27 mouse cellular contexts compared by ENCODE assay signal in the genomic region with DNA sequence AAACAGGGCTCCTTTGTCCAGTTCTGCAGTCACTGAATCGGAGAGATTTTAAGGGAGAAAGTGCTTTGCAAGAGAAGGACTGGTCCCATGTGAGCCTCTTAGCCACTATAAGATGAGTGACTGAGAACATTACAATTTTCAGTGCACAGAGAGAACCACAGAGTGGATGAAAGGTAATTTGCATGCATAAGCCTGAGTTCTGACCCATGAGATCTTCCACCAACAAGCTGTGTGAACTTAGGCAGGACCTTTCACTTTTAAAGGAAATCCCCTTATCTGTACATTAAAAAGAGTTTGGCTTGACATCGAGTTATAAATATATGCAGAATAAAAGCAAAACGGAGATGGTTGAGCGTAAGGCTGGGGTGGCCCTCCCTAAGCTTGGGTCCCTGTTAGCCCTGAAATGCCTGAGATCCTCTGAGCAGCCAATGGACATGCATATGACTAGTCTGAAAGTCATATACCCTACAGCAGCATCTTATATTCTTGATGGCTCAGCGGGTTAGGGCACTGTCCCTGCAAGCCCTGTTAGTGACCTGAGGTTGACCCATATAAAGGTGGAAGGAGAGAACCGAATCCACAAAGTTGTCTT.
DNase-seq lines count a peak whose midpoint lies in the region; ATAC-seq and TF ChIP-seq lines count a peak whose summit lies in the region.
"Had no signal": no experiment of that assay in that cellular context is flagged by ENCODE, and none has a peak within 500 bp of the region (broad histone marks: within the 10 kb centered on the region; RNA-seq: fewer than 3 reads in every experiment).

No protein-coding gene starts in this region.

- DNase-seq in heart, postnatal 0 days (ENCODE audit: low spot score), result no peak
- DNase-seq in midbrain, embryonic 11.5 days (ENCODE audit: low spot score, missing footprints), result peak; percentile 59
- no peak for DNase-seq in midbrain, postnatal 0 days (ENCODE audit: low spot score)
- DNase-seq in CH12.LX (ENCODE audit: extremely low read depth), result peak; percentile 53
- DNase-seq in left cerebral cortex, postnatal 4 days, result no peak
- no peak for DNase-seq in right cerebral cortex, adult 18-20 months
- DNase-seq: adrenal gland, postnatal 10 days; cerebellum, adult 8-10 months; cerebellum, postnatal 36 days; embryo, embryonic 11 days; gastrocnemius, postnatal 10 days; heart, adult 18-20 months; kidney, adult 8-10 months; kidney, postnatal 36 days; liver; lung, postnatal 4 days; right cerebral cortex, postnatal 14 days; thymus, adult 18-20 months; thymus, postnatal 4 days had no signal

- intact Hi-C loops in left cerebral cortex, postnatal 4 days (cut with DNase I), result no loop called here

- no peak overlapping the region for H3K9ac ChIP-seq in heart, postnatal 0 days (replicated peaks; ENCODE audit: low read depth, low read length)
- no peak overlapping the region for H3K9ac ChIP-seq in heart, embryonic 12.5 days
- H3K9ac ChIP-seq in midbrain, embryonic 11.5 days (ENCODE audit: low read length), result no peak overlapping the region
- no peak overlapping the region for H3K9ac ChIP-seq in midbrain, postnatal 0 days (replicated peaks; ENCODE audit: low read length, poor library complexity, severe bottlenecking)
- no peak overlapping the region; the same call in 1 of the 2 replicates for H3K9ac ChIP-seq in CH12.LX (ENCODE audit: insufficient read depth, low read depth)
- H3K9ac ChIP-seq in embryonic facial prominence, embryonic 15.5 days, result no peak overlapping the region
- H3K9ac ChIP-seq: hindbrain, embryonic 15.5 days; midbrain, embryonic 15.5 days; neural tube, embryonic 15.5 days had no signal

- TF ChIP-seq RAD21 in CH12.LX (IDR thresholded peaks at IDR 0.05; ENCODE audit: low read depth, low read length), result no peak

- dilution Hi-C loops in CH12.LX (cut with MboI; ENCODE audit: extremely low pct_ligation_motif_present, extremely low pct_unique_long_range_greater_than_20kb, low sequenced_read_pairs), result no loop called here

- 70% methylated on average over 6 of the region's 6 CpGs for WGBS in heart, postnatal 0 days
- 71% methylated on average over 6 of the region's 6 CpGs for WGBS in heart, embryonic 12.5 days
- 86% methylated on average over 6 of the region's 6 CpGs for WGBS in midbrain, embryonic 11.5 days
- 84% methylated on average over 6 of the region's 6 CpGs for WGBS in midbrain, postnatal 0 days
- 69% methylated on average over 6 of the region's 6 CpGs for WGBS in embryonic facial prominence, embryonic 15.5 days

- no peak for TF ChIP-seq EP300 in heart, postnatal 0 days (IDR thresholded peaks at IDR 0.05; ENCODE audit: low read depth)
- no peak for TF ChIP-seq EP300 in CH12.LX (IDR thresholded peaks at IDR 0.05; ENCODE audit: low read length)

- no peaks in the 10 kb centered on the region for H3K36me3 ChIP-seq in heart, postnatal 0 days (replicated peaks; ENCODE audit: control insufficient read depth, insufficient read depth, low read length)
- no peaks in the 10 kb centered on the region for H3K36me3 ChIP-seq in heart, embryonic 12.5 days
- H3K36me3 ChIP-seq in midbrain, embryonic 11.5 days (ENCODE audit: control insufficient read depth, insufficient read depth, low read length), result no peaks in the 10 kb centered on the region
- no peaks in the 10 kb centered on the region for H3K36me3 ChIP-seq in midbrain, postnatal 0 days (ENCODE audit: insufficient read depth, low read length)
- peaks cover 0 to 36% of the 10 kb centered on the region in 2 experiments for H3K36me3 ChIP-seq in CH12.LX (replicated peaks in 1 of 2; ENCODE audit: control insufficient read depth in 1 of 2, insufficient read depth in 1 of 2, low read length in 1 of 2)
- H3K36me3 ChIP-seq in embryonic facial prominence, embryonic 15.5 days, result no peaks in the 10 kb centered on the region
- H3K36me3 ChIP-seq: forebrain, embryonic 10.5 days; hindbrain, embryonic 15.5 days; midbrain, embryonic 15.5 days; neural tube, embryonic 15.5 days had no signal

- H3K4me2 ChIP-seq in heart, postnatal 0 days (ENCODE audit: low read depth, low read length), result no peak overlapping the region
- H3K4me2 ChIP-seq in heart, embryonic 12.5 days, result no peak overlapping the region
- H3K4me2 ChIP-seq in midbrain, embryonic 11.5 days, result no peak overlapping the region
- H3K4me2 ChIP-seq in midbrain, postnatal 0 days (ENCODE audit: low read depth, low read length, poor library complexity, severe bottlenecking), result no peak overlapping the region
- peak overlapping the region; percentile 96 for H3K4me2 ChIP-seq in CH12.LX (ENCODE audit: insufficient read depth, low read depth, poor library complexity, severe bottlenecking)
- H3K4me2 ChIP-seq in embryonic facial prominence, embryonic 15.5 days (replicated peaks), result no peak overlapping the region
- H3K4me2 ChIP-seq: hindbrain, embryonic 15.5 days; midbrain, embryonic 15.5 days; neural tube, embryonic 15.5 days had no signal

- H3K4me1 ChIP-seq in heart, postnatal 0 days (ENCODE audit: control insufficient read depth, insufficient read depth), result peaks cover 11% of the 10 kb centered on the region; the same call in 1 of the 2 replicates
- peaks cover 8% of the 10 kb centered on the region for H3K4me1 ChIP-seq in heart, embryonic 12.5 days (replicated peaks)
- H3K4me1 ChIP-seq in midbrain, embryonic 11.5 days (ENCODE audit: control insufficient read depth, insufficient read depth, low read length), result peaks cover 9% of the 10 kb centered on the region
- H3K4me1 ChIP-seq in midbrain, postnatal 0 days (ENCODE audit: insufficient read depth, low read length), result no peaks in the 10 kb centered on the region
- peaks cover 21 to 89% of the 10 kb centered on the region in 2 experiments for H3K4me1 ChIP-seq in CH12.LX (ENCODE audit: control insufficient read depth in 1 of 2, insufficient read depth in 2 of 2)
- H3K4me1 ChIP-seq in embryonic facial prominence, embryonic 15.5 days, result 0 out of 2 replicates have a peak, but pooled peaks cover 4% of the 10 kb centered on the region

- no peak for ATAC-seq in heart, postnatal 0 days (ENCODE audit: insufficient read depth, low read depth)
- ATAC-seq in heart, embryonic 12.5 days (ENCODE audit: insufficient number of reproducible peaks, low FRiP score), result no peak
- no peak for ATAC-seq in midbrain, embryonic 11.5 days (ENCODE audit: low FRiP score)
- no peak for ATAC-seq in midbrain, postnatal 0 days (ENCODE audit: low FRiP score)
- no peak for ATAC-seq in embryonic facial prominence, embryonic 15.5 days (ENCODE audit: insufficient number of reproducible peaks, low FRiP score, low TSS enrichment, low read depth)
- ATAC-seq: forebrain, embryonic 16.5 days; midbrain, embryonic 15.5 days had no signal

- no peaks in the 10 kb centered on the region for H3K9me3 ChIP-seq in heart, postnatal 0 days (replicated peaks; ENCODE audit: control insufficient read depth, low read length)
- H3K9me3 ChIP-seq in heart, embryonic 12.5 days (replicated peaks), result no peaks in the 10 kb centered on the region
- H3K9me3 ChIP-seq in midbrain, embryonic 11.5 days (ENCODE audit: control insufficient read depth, low read length), result no peaks in the 10 kb centered on the region
- H3K9me3 ChIP-seq in midbrain, postnatal 0 days (ENCODE audit: low read length), result no peaks in the 10 kb centered on the region
- H3K9me3 ChIP-seq in CH12.LX (replicated peaks; ENCODE audit: low read length), result no peaks in the 10 kb centered on the region
- H3K9me3 ChIP-seq in embryonic facial prominence, embryonic 15.5 days (replicated peaks), result no peaks in the 10 kb centered on the region
- H3K9me3 ChIP-seq: forebrain, embryonic 10.5 days; hindbrain, embryonic 15.5 days; midbrain, embryonic 15.5 days; neural tube, embryonic 15.5 days had no signal

- TF ChIP-seq CTCF in heart, postnatal 0 days (IDR thresholded peaks at IDR 0.05; ENCODE audit: low read depth), result no peak
- TF ChIP-seq CTCF in midbrain, postnatal 0 days (IDR thresholded peaks at IDR 0.05), result no peak
- no peak for TF ChIP-seq CTCF in CH12.LX (conservative IDR thresholded peaks at IDR 0.05 in 1 of 2, IDR thresholded peaks at IDR 0.05 in 1 of 2; ENCODE audit: low read depth in 2 of 2, low read length in 2 of 2)

- 0 out of 2 replicates have a peak overlapping the region, but pooled peaks have one; percentile 4 for H3K27ac ChIP-seq in heart, postnatal 0 days (ENCODE audit: low read depth)
- no peak overlapping the region for H3K27ac ChIP-seq in heart, embryonic 12.5 days (ENCODE audit: poor library complexity, severe bottlenecking)
- no peak overlapping the region for H3K27ac ChIP-seq in midbrain, embryonic 11.5 days (ENCODE audit: low read depth, low read length)
- H3K27ac ChIP-seq in midbrain, postnatal 0 days (ENCODE audit: low read depth, low read length), result no peak overlapping the region
- H3K27ac ChIP-seq in CH12.LX (ENCODE audit: insufficient read depth, low read depth), result peak overlapping the region; percentile 52
- 0 out of 2 replicates have a peak overlapping the region, but pooled peaks have one; percentile 23 for H3K27ac ChIP-seq in embryonic facial prominence, embryonic 15.5 days (replicated peaks)
- H3K27ac ChIP-seq: forebrain, embryonic 10.5 days; hindbrain, embryonic 15.5 days; midbrain, embryonic 15.5 days; neural tube, embryonic 15.5 days had no signal

- H3K4me3 ChIP-seq in heart, postnatal 0 days (ENCODE audit: low read depth, low read length), result no peak overlapping the region
- H3K4me3 ChIP-seq in heart, embryonic 12.5 days, result no peak overlapping the region
- H3K4me3 ChIP-seq in midbrain, embryonic 11.5 days (ENCODE audit: low read depth, low read length), result no peak overlapping the region
- H3K4me3 ChIP-seq in midbrain, postnatal 0 days (ENCODE audit: low read depth, low read length), result no peak overlapping the region
- H3K4me3 ChIP-seq in CH12.LX (replicated peaks in 1 of 3; ENCODE audit: low read depth in 2 of 3, low read length in 2 of 3, poor library complexity in 1 of 3), result no peak overlapping the region
- no peak overlapping the region for H3K4me3 ChIP-seq in embryonic facial prominence, embryonic 15.5 days (replicated peaks)
- H3K4me3 ChIP-seq: forebrain, embryonic 10.5 days; hindbrain, embryonic 15.5 days; midbrain, embryonic 15.5 days; myocyte; neural tube, embryonic 15.5 days had no signal

- no peak for TF ChIP-seq POLR2A in CH12.LX (IDR thresholded peaks at IDR 0.05; ENCODE audit: low read depth, low read length)

- H3K27me3 ChIP-seq in heart, postnatal 0 days (ENCODE audit: control insufficient read depth, insufficient read depth, low read length), result no peaks in the 10 kb centered on the region
- no peaks in the 10 kb centered on the region for H3K27me3 ChIP-seq in heart, embryonic 12.5 days (replicated peaks)
- no peaks in the 10 kb centered on the region for H3K27me3 ChIP-seq in midbrain, embryonic 11.5 days (ENCODE audit: control insufficient read depth, insufficient read depth, low read length)
- H3K27me3 ChIP-seq in midbrain, postnatal 0 days (ENCODE audit: insufficient read depth, low read length), result no peaks in the 10 kb centered on the region
- no peaks in the 10 kb centered on the region for H3K27me3 ChIP-seq in CH12.LX (replicated peaks)
- no peaks in the 10 kb centered on the region for H3K27me3 ChIP-seq in embryonic facial prominence, embryonic 15.5 days
- H3K27me3 ChIP-seq: hindbrain, embryonic 15.5 days; midbrain, embryonic 15.5 days; neural tube, embryonic 15.5 days had no signal

- in situ Hi-C loops in CH12.LX (cut with MboI; ENCODE audit: low pct_ligation_motif_present, low pct_unique_long_range_greater_than_20kb, low sequenced_read_pairs), result no loop called here

- H3K79me2 ChIP-seq in CH12.LX (replicated peaks; ENCODE audit: control insufficient read depth, extremely low read depth, insufficient read depth, poor library complexity, severe bottlenecking), result peaks cover 59% of the 10 kb centered on the region

Comparison
In these comparisons a context has a peak if more than half of its experiments do, and no peak if none do; other contexts are left out.
1. DNase-seq: peak in midbrain, embryonic 11.5 days (single experiment) and CH12.LX (single experiment); none in heart, postnatal 0 days (single experiment), midbrain, postnatal 0 days (single experiment), left cerebral cortex, postnatal 4 days (single experiment) and right cerebral cortex, adult 18-20 months (single experiment).
2. H3K27ac ChIP-seq: peak in heart, postnatal 0 days (single experiment), CH12.LX (single experiment) and embryonic facial prominence, embryonic 15.5 days (single experiment); none in heart, embryonic 12.5 days (single experiment), midbrain, embryonic 11.5 days (single experiment) and midbrain, postnatal 0 days (single experiment).